Mouse (Mus musculus) hindbrain, postnatal 0 days (tissue): Measurements from ENCODE around the gene D1Pas1. TPM values are rescaled to one million over a fixed set of nuclear protein-coding genes. Genes with fewer than 3 reads are reported as not detected.

Experiments used
- ATAC-seq: fragments of 200-750 bp; cut with Nextera tagmentation; 2 replicates; pipeline ENCODE4 v1.8.0; 2017; ENCODE audit warnings: mild to moderate bottlenecking, moderate TSS enrichment, moderate library complexity
- DNase-seq: peaks from one replicate; pipeline ENCODE4 v3.0.0-alpha.2; 2015; ENCODE audit warnings: low spot score
- H3K27ac ChIP-seq: fragments of 300-500 bp; sonication (generic); 2 replicates; pipeline ENCODE4 v1.5.1; 2014; ENCODE audit warnings: mild to moderate bottlenecking
- H3K27me3 ChIP-seq: fragments of 300-500 bp; sonication (generic); 2 replicates; pipeline ENCODE4 v1.6.1; 2014; ENCODE audit warnings: low read length, mixed read lengths; ENCODE audit not compliant: insufficient read depth
- H3K36me3 ChIP-seq: fragments of 300-500 bp; sonication (generic); 2 replicates; pipeline ENCODE4 v1.6.1; 2014; ENCODE audit warnings: low read length, mixed read lengths; ENCODE audit not compliant: insufficient read depth
- H3K4me1 ChIP-seq: fragments of 300-500 bp; sonication (generic); 2 replicates; pipeline ENCODE4 v1.6.1; 2014; ENCODE audit warnings: antibody characterized with exemption, low read length, mixed read lengths; ENCODE audit not compliant: insufficient read depth
- H3K4me2 ChIP-seq: fragments of 300-500 bp; sonication (generic); 2 replicates; pipeline ENCODE4 v1.6.1; 2014; ENCODE audit warnings: low read depth, mild to moderate bottlenecking, low read length, moderate library complexity, mixed read lengths
- H3K4me3 ChIP-seq: fragments of 300-500 bp; sonication (generic); 2 replicates; pipeline ENCODE4 v1.5.1; 2014; ENCODE audit warnings: low read length
- H3K9ac ChIP-seq: fragments of 300-500 bp; sonication (generic); replicated peaks from 2 replicates; pipeline ENCODE4 v1.6.1; 2014; ENCODE audit warnings: mild to moderate bottlenecking, low read length, moderate library complexity, mixed read lengths
- H3K9me3 ChIP-seq: fragments of 300-500 bp; sonication (generic); 2 replicates; pipeline ENCODE4 v1.6.1; 2016; ENCODE audit warnings: low read length, mixed read lengths
- CTCF ChIP-seq: IDR thresholded peaks from 2 replicates; pipeline ENCODE4 v1.5.1; 2016; ENCODE audit warnings: antibody characterized with exemption, control low read depth, low read depth
- WGBS: fragments of 180-500 bp; shearing (Covaris S2); extraction: QIAGEN DNeasy Blood & Tissue Kit; methylation state at CpG from one replicate; pipeline ENCODE4 v1.1.7; 2014; 5-methylcytosine and 5-hydroxymethylcytosine counted together
- polyA plus RNA-seq: library from polyadenylated mRNA; unstranded; fragments of >200 nt; fragmentation: Nextera tagmentation; extraction: Ambion mirVana; gene quantifications from 2 replicates; pipeline ENCODE4 v1.2.1, GENCODE M21; 2015
- total RNA-seq: library from RNA; depleted of rRNA; stranded (reverse); fragments of >200 nt; gene quantifications from 2 replicates; pipeline ENCODE4 v1.2.3, GENCODE M21; 2014; rRNA removed

Gene D1Pas1
- total and polyA plus RNA-seq, 2 experiments from 2014 or later = not detected

- no peak for DNase-seq
- 90% methylated on average over 1 of the region's 1 CpGs for WGBS
- TF ChIP-seq CTCF = no peak
Observed at GRCm38 (mm10) chr1:187015673-187016072, 48.5 kb downstream of the D1Pas1 start.

GRCm38 (mm10) chr1:187016116-187016515, 48.9 kb downstream of the D1Pas1 start:
- ATAC-seq = no peak
- no peak overlapping the region for H3K9ac ChIP-seq
- no peaks in the 10 kb centered on the region for H3K9me3 ChIP-seq
- 58% methylated on average over 4 of the region's 4 CpGs for WGBS
- TF ChIP-seq CTCF = no peak
- H3K4me3 ChIP-seq = no peak overlapping the region
- H3K27me3 ChIP-seq = no peaks in the 10 kb centered on the region
- no peaks in the 10 kb centered on the region for H3K4me1 ChIP-seq
- no peaks in the 10 kb centered on the region for H3K36me3 ChIP-seq
- no peak overlapping the region for H3K27ac ChIP-seq
- no peak overlapping the region for H3K4me2 ChIP-seq
- DNase-seq = no peak

More at GRCm38 (mm10) chr1:187015673-187016072, 48.5 kb downstream of the D1Pas1 start:
- H3K4me2 ChIP-seq = no peak overlapping the region
- no peaks in the 10 kb centered on the region for H3K9me3 ChIP-seq
- no peaks in the 10 kb centered on the region for H3K36me3 ChIP-seq
- H3K4me3 ChIP-seq = no peak overlapping the region
- H3K27ac ChIP-seq = no peak overlapping the region
- ATAC-seq = no peak
- no peaks in the 10 kb centered on the region for H3K27me3 ChIP-seq
- no peaks in the 10 kb centered on the region for H3K4me1 ChIP-seq
- no peak overlapping the region for H3K9ac ChIP-seq

GRCm38 (mm10) chr1:187020011-187020410, 52.8 kb downstream of the D1Pas1 start:
- Histone ChIP-seq H3K27ac (no peak overlapping the region), H3K9me3 (no peaks in the 10 kb centered on the region), H3K27me3 (no peaks in the 10 kb centered on the region), H3K4me1 (no peaks in the 10 kb centered on the region), H3K4me3 (no peak overlapping the region), H3K4me2 (no peak overlapping the region), H3K36me3 (no peaks in the 10 kb centered on the region), H3K9ac (no peak overlapping the region)
- ATAC-seq (no peak), DNase-seq (peak; percentile 20)
- 74% methylated on average over 7 of the region's 7 CpGs for WGBS
- no peak for TF ChIP-seq CTCF

Other genes with a start within 250 kb of the D1Pas1 start
- 5.4 and 10.4 TPM in 2 replicates for gene Rrp15, start 218.1 kb upstream of the D1Pas1 start, total RNA-seq
- 22.8 and 27.4 TPM in 2 replicates for gene Rrp15, start 218.1 kb upstream of the D1Pas1 start, polyA plus RNA-seq
- 1.9 and 2.5 TPM in 2 replicates for gene Spata17, start 248.0 kb downstream of the D1Pas1 start, total RNA-seq
- 0.98 and 2.6 TPM in 2 replicates for gene Spata17, start 248.0 kb downstream of the D1Pas1 start, polyA plus RNA-seq
- gene Gpatch2, start 248.1 kb downstream of the D1Pas1 start, total RNA-seq = 12.7 and 20.1 TPM in 2 replicates
- 12.4 and 13.6 TPM in 2 replicates for gene Gpatch2, start 248.1 kb downstream of the D1Pas1 start, polyA plus RNA-seq